Mouse (Mus musculus) layer of hippocampus, postnatal 10 days (tissue): ENCODE results near the gene Olfr92. TPM values are rescaled to one million over a fixed set of nuclear protein-coding genes. Genes with fewer than 3 reads are reported as not detected.
"Not testable (repeated sequence)": the region's sequence is repeated elsewhere in the genome, so short reads cannot be mapped to it uniquely, and the experiment has no call there.

Experiments
- DNase-seq, 2 experiments: peaks; one replicate each; pipeline ENCODE4 v3.0.0; 2021; ENCODE audit warnings: low spot score in 2 of 2
- long read RNA-seq: library from polyadenylated mRNA; stranded (forward); transcript quantifications from one replicate; pipeline ENCODE4 v2.0.0, GENCODE M21; 2023
- total RNA-seq, 2 experiments: library from RNA; stranded (reverse); gene quantifications; 2 replicates each; pipeline ENCODE4 v1.2.3; 2021

Olfr92 gene
- total RNA-seq: not detected
- long read RNA-seq: 0 reads

- DNase-seq: no peak
Observed at GRCm38 (mm10) chr17:37119988-37120387, at the start of gene Olfr92. Gene Olfr92 (minus strand): TSS chr17:37120088.

DNA sequence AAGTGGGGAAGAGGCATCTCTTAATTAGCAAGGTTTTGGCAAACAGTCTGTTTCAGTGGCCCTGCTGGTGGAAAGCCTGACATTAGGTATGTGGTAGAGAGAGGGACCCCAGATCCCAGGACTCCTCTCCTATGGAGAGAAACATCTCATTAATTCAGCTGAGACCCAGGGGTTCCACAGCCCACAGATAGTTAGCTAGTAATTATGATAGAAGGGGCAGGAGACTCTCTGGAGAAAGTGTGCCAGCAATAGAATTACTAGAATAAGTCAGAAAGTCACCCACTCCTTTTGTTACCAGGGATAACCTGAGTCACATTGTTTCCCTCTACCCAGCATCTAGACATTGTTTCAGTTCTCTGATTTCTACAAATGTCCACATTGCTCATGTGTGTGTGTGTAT, 41.5 kb upstream of the Olfr92 start, which contains the start of gene Olfr93:
Gene Olfr93 (minus strand): TSS at position 101 of the 400 bp plus-strand sequence.
- DNase-seq: no peak

- not testable (repeated sequence) for DNase-seq
Observed at GRCm38 (mm10) chr17:37131366-37131765, 11.5 kb upstream of the Olfr92 start.

DNA sequence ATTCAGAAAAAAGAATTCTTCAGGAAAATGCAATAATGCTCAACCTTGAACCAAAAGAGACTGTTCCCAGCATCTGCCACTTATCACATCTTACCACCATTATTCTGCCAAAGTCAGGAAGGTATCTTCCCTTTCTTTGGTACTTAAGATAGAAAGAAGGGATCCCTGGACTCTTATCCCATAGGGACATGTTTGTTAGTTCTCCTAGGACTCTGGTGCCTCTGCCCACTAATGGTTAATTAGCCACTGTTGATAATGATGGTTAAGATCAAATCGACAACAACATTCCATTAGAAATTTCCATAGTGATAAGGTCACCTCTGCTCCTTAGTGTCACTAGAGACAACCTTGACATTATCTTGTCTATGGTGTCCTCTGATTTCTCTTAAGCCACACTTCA, 21.7 kb downstream of the Olfr92 start, which contains the start of gene Olfr91:
Gene Olfr91 (minus strand): TSS at position 101 of the 400 bp plus-strand sequence.
- DNase-seq: no peak

DNA sequence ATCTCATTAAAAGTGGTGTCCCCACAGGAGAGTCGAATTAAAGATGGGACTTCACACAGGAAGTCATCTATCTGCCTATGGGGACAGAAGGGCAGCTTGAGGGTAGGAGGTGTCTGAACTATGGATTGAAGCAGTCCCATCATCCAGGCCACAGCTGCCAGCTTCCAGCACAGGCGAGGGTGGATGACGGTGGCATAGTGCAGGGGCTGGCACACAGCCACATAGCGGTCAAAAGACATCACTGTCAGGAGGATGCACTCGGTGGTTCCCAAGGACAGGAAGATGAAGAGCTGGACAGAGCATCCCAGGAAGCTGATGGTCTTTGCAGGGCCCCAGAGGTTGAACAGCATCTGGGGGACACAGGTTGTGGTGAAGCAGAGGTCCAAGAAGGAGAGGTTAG, 26.6 kb downstream of the Olfr92 start:
- DNase-seq: no peak

- DNase-seq: no peak
Observed at GRCm38 (mm10) chr17:37092198-37092597, 27.7 kb downstream of the Olfr92 start.

- DNase-seq: no peak
Observed at GRCm38 (mm10) chr17:37088399-37088798, 31.5 kb downstream of the Olfr92 start, which contains the start of gene Olfr90. Gene Olfr90 (minus strand): TSS chr17:37088499.

- peak; percentile 4 to 25 for DNase-seq
Observed at GRCm38 (mm10) chr17:37085545-37085944, 34.3 kb downstream of the Olfr92 start.

- no peak for DNase-seq
Observed at GRCm38 (mm10) chr17:37084632-37085031, 35.3 kb downstream of the Olfr92 start.

GRCm38 (mm10) chr17:37083327-37083726, 36.6 kb downstream of the Olfr92 start:
- DNase-seq: peak; percentile 64 to 73

DNA sequence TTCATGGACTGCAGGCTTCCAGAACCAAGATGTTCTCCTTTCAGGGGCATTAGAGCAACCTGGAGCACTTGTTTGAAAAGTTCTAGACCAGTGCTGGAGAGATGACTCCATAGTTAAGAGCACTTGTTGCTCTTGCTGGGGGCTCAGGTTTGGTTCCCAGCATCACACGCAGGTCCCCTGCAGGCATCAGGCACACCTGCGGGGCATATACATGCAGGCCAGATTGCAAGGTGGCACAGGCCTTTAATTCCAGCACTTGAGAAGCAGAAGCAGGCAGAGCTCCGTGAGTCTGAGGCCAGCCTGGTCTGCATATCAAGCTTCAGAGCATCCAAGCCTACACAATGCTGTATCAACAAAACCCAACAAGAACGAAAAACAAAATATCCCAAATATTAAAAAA, 38.2 kb downstream of the Olfr92 start:
- peak; percentile 6 to 20 for DNase-seq

DNA sequence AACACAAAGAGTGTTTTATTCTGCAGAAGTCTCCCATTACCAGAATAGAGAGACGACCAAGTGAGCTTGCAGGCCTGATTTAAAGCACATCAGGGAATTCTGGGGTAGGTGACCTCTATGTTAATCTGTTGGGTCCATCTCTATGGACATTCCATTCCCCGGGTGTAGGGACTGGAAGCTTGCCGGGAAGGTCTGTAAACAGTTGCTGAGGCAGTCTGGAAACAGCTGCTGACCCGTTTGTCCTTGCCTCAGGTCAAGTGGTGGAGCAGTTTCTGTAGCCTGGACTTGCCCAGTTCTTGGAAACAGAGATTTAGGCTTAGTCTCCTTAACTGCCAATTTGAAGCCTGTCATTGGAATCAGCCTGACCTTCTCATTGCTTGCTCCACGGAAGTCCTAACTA, 39.8 kb downstream of the Olfr92 start:
- DNase-seq: peak; percentile 16 to 36

DNA sequence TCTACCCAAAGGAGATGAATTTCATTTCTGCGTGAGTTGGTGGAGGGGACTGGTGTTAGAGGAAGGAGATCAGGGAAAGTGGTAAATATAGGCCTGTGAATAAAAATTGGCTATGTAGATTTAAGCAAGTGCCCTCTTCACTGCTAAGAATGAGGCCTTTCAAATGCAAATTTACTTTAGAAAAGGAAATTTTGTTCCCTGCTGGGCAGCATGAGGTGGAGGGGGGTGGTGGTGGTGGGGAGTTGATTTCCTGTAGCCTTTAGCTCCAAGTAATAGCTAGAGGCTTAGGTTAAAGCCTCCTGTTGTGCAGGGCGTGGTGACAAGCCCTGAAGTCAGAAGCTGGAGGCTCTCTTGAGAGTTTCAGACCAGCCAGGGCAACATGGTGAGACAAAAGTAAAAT, 40.9 kb downstream of the Olfr92 start:
- peak; percentile 12 to 26 for DNase-seq

- peak; percentile 7 to 19 for DNase-seq
Observed at GRCm38 (mm10) chr17:37078193-37078592, 41.7 kb downstream of the Olfr92 start.

GRCm38 (mm10) chr17:37075766-37076165, 44.1 kb downstream of the Olfr92 start:
- DNase-seq: peak in 1 of 2 experiments; percentile 9

GRCm38 (mm10) chr17:37075181-37075580, 44.7 kb downstream of the Olfr92 start:
- DNase-seq: peak in 1 of 2 experiments; percentile 11

GRCm38 (mm10) chr17:37072730-37073276, 47.1 kb downstream of the Olfr92 start:
- DNase-seq: peak; percentile 12 to 22

GRCm38 (mm10) chr17:37072080-37072729, 47.7 kb downstream of the Olfr92 start:
- DNase-seq: peak; percentile 3 to 9

- peak in 1 of 2 experiments; percentile 2 for DNase-seq
Observed at GRCm38 (mm10) chr17:37070121-37070520, 49.8 kb downstream of the Olfr92 start.

DNA sequence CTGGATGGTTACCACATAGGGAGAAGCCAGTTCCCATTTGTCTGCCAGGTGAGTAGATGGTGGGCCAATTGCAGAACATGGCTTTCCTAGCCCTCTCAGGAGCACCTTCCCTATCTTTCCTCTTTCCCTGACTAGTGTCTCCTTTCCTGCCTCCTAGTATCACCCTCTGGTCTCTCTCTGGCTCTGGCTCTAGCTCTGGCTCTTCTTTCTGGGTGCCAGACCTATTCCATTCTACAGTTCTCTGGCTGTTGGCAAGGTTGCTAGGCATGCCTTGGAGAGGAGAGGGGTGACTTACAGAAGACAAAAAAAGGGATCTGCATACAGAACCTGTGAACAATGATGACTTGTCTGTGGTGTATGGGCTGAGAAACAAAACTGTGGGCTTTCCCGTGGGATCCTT, 52.0 kb downstream of the Olfr92 start:
- DNase-seq: no peak

DNA sequence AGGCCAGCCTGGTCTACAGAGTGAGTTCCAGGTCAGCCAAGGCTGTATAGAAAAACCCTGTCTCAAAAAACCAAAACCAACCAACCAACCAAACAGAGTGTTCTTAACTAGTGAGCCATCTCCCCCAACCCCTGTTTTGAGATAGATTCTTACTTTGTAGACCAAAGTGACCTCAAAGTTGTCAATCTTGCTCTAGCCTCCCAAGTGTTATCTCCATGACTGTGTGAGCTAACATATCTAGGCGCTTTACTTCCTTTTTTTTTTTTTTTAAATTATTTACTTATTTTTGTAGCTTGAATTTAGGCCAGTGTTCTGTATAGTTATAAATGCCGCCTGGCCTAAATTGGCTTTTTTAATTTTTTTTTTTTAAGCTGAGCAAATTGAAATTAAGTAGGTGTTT, 53.9 kb downstream of the Olfr92 start:
- DNase-seq: no peak

GRCm38 (mm10) chr17:37063686-37064495, 56.0 kb downstream of the Olfr92 start:
- peak in 1 of 2 experiments; percentile 11 for DNase-seq
